Mouse (Mus musculus) cortical plate, adult 2 months (tissue): Measurements from ENCODE around the gene Dnmt3a.

Experiments used
- CTCF ChIP-seq: fragments of 200-500 bp; IDR thresholded peaks from 2 replicates; pipeline ENCODE4 v1.5.1; 2011; ENCODE audit warnings: mild to moderate bottlenecking, control low read depth, low read length; ENCODE audit not compliant: insufficient read depth; ENCODE audit errors: extremely low read depth
- POLR2A ChIP-seq: fragments of 200-500 bp; IDR thresholded peaks from 2 replicates; pipeline ENCODE4 v1.6.1; 2011; ENCODE audit warnings: mild to moderate bottlenecking, low read length, control low read depth; ENCODE audit not compliant: insufficient read depth; ENCODE audit errors: extremely low read depth

GRCm38 (mm10) chr12:3868115-3868514, 62.3 kb downstream of the Dnmt3a start:
- TF ChIP-seq POLR2A = no peak
- no peak for TF ChIP-seq CTCF
